Mouse (Mus musculus): Measurements from ENCODE around the gene Cmtm7.

DNA sequence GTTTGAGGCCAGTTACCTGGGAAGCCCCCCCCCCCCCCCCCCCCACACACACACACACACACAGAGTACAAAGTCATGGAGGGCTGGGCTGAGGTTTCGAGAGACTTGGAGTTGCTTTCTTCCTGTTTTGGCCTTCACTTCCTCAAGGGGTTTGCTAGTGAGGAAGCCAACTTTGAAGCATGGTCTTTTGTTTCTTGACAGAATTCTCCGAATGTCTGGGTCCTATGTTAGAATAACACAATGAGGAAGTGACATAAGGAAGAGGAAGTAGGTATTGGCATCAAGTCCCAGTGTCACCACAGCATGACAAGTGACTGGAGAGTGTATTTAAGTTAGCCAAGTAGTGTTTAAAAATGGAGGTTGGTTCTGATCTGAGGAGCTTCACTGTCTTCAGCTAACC is 38.9 kb downstream of the Cmtm7 start:
- TF ChIP-seq CTCF (IDR thresholded peaks at IDR 0.05; ENCODE audit: extremely low read depth, insufficient read depth, insufficient read length, insufficient replicate concordance) (no peak), POLR2A (IDR thresholded peaks at IDR 0.05; ENCODE audit: low read depth, low read length) (no peak)
